Mouse (Mus musculus) urinary bladder, postnatal 36 days (tissue): ENCODE data around the gene Rbm11.
A peak's percentile ranks its signal among the peaks of the same experiment; 100 is the strongest.

Experiments used
- DNase-seq, 2 experiments: peaks; one replicate each; pipeline ENCODE4 v3.0.0; 2022; ENCODE audit warnings: low spot score in 2 of 2, mixed read lengths in 1 of 2

Gene Rbm11

GRCm38 (mm10) chr16:75592671-75593500 lies at the start of gene Rbm11:
Gene Rbm11, plus strand, starts transcription at chr16:75592844.
- DNase-seq: peak; percentile 59 to 71

DNA sequence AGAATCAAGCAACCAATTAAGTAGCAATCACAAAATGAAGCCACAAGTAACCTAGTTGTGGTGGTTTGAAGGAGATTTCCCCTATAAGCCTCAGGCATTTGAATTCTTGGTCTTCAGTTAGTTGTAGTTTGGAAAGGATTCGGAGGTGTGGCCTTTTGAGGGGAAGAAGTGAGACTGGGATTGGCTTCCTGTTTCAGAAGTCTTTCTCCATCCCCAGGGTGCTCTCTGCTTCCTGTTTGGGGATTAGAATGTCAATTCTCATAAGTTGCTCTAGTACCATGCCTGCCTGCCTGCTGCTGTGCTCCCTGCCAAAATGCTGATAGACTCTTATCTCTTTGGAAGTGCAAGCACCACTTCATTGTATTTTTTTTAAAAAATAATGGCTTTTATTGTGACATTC lies 47.3 kb upstream of the Rbm11 start:
- DNase-seq: no peak

DNA sequence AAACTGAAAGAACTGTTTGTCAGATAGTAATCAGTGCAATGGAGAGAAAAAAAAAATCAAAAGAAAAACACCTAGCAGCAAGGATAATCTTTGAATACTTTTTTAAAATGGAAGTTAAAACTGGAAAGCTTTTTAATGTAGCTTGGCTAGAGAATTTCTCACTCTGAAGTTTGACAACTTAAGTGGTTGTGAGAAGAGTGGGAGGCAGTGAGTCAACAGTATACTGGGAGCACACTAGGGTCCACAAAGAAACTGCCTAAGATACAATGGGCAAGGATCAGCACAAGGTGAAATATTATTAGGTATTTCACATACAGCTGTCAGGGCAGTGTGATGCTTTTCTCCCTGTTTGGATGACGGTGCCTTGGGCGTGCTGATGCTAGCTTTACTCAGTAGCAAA lies 29.7 kb upstream of the Rbm11 start:
- DNase-seq: no peak

- no peak for DNase-seq
Measured at GRCm38 (mm10) chr16:75582279-75582678, 10.4 kb upstream of the Rbm11 start.

- no peak for DNase-seq
Measured at GRCm38 (mm10) chr16:75585961-75586360, 6.7 kb upstream of the Rbm11 start, which contains the start of gene Lipi. Gene Lipi, minus strand, starts transcription at chr16:75586061.

DNA sequence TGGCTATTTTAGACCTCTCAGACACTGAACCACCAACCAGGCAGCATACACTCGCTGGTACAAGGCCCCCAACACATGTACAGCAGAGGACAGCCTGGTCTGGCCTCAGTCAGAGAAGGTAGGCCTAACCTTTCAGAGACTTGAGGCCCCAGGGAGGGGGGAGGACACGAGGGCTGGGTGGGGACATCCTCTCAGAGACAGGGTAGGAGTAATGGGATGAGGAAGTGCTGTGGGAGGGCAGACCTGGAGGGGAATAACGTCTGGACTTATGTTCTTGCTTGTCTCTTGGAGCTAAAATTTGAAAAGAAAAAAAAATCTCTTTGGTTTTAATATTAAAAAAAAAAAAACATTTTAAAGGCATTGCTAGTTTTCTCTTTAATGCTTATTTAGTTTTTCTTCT lies 6.2 kb upstream of the Rbm11 start:
- DNase-seq: no peak

GRCm38 (mm10) chr16:75593501-75594183 lies 998 bp downstream of the Rbm11 start:
- DNase-seq: no peak

GRCm38 (mm10) chr16:75606415-75606814 lies 13.8 kb downstream of the Rbm11 start:
- no peak for DNase-seq

DNA sequence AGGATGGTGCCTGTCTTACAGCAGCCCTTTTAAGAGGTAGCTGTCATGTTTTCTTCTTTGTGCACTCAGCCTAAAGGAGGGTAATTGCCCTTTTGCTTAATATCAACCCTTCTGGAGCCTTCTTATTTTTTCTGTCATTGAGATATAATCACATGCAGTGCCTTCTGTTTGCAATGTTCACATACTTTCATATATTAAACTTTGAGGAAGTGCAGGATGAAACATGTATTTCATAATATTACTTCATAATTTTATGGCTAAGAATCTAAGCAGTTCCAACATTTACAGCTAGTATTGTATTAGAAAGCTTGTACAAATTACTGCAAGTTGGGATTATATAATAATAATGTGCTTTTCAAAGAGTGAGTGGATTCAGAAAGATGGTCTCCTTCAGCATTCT lies 19.9 kb downstream of the Rbm11 start:
- DNase-seq: no peak

DNA sequence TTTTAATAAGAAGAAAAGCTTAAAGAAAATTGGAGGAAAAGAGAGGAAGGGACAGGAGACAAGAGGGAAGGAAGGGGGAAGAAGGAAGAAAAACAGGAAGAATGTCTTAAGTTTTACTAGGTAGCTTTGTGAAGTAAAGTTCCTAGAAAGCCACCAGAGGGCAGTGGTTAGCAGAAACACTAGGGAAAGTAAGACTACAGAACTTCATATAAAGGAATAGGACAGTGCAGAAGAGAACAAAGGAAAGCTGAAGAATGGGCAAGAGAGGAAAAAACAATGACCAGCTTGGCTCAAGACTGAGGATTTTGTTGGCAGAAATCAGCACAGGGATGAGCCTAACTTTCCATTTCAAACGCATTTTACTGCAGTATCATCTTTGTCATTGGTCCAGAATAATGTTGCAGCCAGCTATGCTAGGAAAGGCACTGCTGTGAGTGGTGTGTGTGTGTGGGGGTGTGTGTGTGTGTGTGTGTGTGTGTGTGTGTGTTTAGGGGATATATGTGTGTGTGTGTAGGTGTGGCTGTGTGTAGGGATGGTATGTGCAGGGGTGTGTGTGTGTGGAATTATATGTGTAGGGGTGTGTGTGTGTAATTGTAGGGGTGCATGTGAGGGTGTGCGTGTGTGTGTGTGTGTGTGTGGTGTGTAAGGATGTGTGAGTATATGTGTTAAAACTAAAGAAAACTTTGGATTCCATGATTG lies 25.2 kb downstream of the Rbm11 start:
- DNase-seq: no peak

DNA sequence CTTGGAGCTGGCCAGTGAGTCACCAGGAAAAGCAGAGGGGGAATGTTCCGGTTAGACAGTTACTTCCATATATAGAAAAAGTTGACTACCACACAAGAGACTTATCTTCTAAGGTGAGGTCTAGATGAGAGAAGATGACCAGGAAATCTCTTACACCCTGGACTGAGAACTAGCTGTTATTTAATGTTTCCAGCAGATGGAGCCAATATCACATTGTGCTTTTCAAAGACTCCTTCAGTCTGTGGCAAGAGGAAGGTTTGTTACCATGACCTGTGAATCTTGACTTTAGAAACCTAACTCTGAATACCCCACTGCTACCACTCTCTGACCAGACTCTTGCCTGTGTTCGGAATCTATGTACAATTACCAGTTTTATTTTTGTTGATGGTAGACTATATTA lies 35.2 kb downstream of the Rbm11 start:
- DNase-seq: no peak
